Mouse (Mus musculus) left cerebral cortex, adult 9 months (tissue): ENCODE measurements at regions not wholly inside any gene's neighbourhood (a gene's known extent, or its start where the extent isn't known, plus 50 kb on each side); places are given as distances from the start of the nearest gene placed in this dataset.

Source experiments
- DNase-seq, 2 experiments: peaks; one replicate each; pipeline ENCODE4 v3.0.0; 2022; ENCODE audit warnings: low spot score in 2 of 2

GRCm38 (mm10) chr14:81193689-81194088, 1209.8 kb downstream of the Olfm4 start:
- DNase-seq: no peak

- DNase-seq: peak in 1 of 2 experiments; percentile 1
Observed at GRCm38 (mm10) chr14:81195657-81196353, 1211.9 kb downstream of the Olfm4 start.
